Mouse (Mus musculus) activated CD4-positive, CD25-positive, alpha-beta regulatory T cell, adult 4 months (primary cell): Measurements from ENCODE around the gene Cry1. TPM values are rescaled to one million over a fixed set of nuclear protein-coding genes. Genes with fewer than 3 reads are reported as not detected.

Experiments used
- ATAC-seq: one replicate; pipeline ENCODE4 v1.8.0; 2017
- polyA plus RNA-seq, 2 experiments: library from polyadenylated mRNA; unstranded; fragments of 100-300 nt; shearing (Covaris generic); gene quantifications; one replicate each; pipeline ENCODE4 v1.2.1; 2017

The Cry1 gene
- polyA plus RNA-seq, 2 experiments from 2014 or later = 6.1 to 7.0 TPM

DNA sequence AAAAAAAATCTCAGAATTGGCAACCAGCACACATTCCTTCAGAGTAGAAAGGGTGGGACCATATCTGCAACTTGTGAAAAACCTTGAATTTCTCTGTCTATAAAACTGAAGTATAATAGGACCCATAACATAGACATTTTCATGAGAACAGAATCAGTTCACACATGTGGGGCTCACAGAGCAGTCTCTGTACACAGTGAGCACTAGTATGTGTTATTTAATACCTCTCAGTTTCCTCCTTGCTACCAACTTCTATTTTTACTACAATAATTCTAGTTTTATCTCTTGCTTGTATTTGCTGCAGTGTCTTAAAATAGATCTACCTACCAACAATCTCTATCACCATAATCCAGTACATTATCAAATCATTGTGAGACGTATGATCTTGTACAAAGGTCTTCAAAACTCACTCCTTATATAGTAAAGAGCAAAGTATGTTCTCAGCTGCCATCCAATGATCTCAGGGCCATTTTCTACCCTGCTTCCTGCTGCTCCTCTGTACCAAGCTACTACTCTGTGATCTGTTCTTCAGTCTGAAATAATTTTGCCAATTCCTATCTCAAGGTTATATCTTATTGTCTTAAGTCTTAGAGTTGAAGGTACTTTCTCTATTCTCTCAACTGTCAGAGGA, 24.8 kb downstream of the Cry1 start:
- ATAC-seq = no peak

DNA sequence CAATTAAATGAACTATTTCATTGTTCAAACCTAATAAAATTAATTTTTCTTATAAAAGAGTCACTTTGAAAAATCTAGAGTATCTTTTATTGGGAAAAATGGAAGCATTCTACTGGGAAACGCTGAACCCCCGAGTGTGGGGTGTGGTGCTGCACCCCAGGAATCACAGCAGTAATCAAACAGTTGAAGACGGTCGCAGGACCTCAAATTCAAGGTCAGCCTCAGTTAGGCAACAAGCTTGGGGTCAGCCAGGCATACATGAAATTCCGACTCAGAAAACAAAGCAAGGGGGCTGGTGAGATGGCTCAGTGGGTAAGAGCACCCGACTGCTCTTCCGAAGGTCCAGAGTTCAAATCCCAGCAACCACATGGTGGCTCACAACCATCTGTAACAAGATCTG, 27.4 kb downstream of the Cry1 start:
- no peak for ATAC-seq

DNA sequence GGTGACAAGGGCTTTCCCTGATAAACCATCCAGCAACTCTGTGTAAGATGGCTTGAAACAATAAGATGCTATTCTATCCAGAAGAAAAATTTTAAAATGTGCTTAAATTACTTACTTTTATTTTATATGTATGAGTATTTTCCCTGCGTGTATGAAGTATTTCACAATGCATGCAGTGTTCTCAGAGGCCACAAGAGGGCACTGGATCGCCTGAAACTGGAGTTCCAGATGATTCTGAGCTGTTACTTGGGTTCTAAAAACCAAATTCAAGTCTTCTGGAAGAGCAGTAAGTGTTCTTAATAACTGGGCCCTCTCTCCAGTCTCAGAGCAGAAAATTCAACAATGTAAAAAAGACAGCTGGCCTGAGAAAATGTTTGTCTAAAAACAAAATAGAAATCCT, 30.7 kb downstream of the Cry1 start:
- ATAC-seq = peak; percentile 86

DNA sequence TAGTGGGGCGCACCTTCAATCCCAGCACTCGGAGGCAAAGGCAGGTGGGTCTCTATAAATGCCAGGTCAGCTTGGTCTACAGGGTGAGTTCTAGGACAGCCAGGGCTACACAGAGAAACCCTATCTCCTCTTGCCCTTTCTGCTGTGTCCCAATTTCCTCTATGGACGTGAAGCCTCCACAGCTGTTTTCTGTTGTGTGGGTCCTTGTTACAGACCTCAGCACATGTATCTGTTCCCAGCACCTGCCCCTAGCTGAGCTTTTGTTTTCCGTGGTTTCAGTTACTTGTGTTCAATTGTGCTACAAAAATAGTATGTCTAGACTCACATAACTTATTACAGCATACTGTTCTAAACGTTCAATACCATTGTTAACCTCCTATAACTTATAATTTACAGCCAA, 35.6 kb downstream of the Cry1 start:
- ATAC-seq = no peak

DNA sequence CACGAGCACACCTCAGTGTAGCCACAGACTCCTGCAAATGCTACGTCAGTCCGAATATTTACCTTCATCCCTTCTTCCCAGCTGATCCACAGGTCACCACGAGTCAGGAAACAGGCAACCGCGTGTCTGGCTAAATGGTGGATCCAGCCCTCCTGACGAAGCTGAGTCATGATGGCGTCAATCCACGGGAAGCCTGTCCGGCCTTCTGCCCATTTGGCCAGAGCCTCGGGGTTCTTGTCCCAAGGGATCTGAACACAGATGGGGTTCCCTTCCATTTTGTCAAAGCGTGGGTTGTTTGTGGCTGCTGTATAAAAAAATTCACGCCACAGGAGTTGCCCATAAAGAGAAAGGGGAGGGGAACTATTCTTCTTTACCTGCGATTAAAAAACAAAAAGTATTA, 38.6 kb downstream of the Cry1 start:
- ATAC-seq = no peak

DNA sequence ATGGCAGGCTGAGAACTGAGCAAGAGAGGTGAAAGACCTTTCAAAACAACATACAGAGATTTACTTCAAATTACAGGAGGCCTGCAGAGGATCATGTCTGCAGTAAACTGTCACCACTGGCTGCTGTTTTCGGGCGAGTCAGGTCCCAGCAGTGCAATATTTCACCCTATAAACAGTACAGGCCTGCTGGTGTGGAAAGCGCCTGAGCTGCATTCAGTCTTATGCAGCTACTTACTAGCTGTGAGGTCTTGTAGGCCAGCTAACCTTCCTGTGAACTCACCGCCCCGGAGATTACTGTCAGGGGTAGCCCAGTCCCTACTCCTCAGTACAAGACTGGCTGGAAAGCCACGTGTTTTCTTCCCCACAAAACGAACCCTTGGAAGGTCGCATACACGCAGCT, 43.4 kb downstream of the Cry1 start:
- ATAC-seq = no peak

DNA sequence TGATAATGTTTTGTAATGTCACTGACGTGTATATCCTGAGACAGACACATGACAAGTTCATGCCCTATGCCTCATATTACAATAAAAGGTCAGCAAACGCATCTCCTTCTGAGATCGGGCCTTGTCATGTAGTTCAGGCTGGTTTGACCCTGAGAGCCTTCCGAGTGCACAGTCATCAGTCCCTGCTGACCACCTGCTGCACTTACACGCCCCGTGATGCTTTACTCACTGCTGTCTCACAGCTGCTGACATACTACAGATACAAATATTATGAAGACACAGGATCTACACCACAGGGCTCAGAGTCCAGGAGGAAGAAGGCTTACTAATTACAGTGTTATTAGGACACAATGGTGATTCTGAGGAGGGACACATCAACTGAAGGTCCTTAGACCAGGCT, 48.3 kb downstream of the Cry1 start:
- no peak for ATAC-seq

DNA sequence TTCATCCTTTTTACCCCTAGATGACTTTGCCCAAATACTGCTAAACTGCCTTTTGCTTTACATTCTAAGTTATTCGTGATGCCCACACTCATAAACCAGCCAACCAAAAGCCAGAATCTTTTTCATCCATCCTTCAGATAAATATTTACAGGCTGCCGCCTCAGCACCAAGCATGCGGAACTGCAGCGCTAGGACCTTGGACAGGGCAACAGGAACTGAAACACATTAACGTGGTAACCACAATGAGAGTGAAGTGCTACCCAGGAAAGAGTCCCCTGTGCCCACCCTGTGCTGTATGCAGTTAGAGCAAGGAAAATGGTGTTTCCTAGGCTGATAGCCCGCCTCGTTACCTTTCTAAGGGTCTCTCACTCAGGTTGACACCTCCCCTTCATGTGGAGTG, 56.4 kb downstream of the Cry1 start:
- ATAC-seq = peak; percentile 16

DNA sequence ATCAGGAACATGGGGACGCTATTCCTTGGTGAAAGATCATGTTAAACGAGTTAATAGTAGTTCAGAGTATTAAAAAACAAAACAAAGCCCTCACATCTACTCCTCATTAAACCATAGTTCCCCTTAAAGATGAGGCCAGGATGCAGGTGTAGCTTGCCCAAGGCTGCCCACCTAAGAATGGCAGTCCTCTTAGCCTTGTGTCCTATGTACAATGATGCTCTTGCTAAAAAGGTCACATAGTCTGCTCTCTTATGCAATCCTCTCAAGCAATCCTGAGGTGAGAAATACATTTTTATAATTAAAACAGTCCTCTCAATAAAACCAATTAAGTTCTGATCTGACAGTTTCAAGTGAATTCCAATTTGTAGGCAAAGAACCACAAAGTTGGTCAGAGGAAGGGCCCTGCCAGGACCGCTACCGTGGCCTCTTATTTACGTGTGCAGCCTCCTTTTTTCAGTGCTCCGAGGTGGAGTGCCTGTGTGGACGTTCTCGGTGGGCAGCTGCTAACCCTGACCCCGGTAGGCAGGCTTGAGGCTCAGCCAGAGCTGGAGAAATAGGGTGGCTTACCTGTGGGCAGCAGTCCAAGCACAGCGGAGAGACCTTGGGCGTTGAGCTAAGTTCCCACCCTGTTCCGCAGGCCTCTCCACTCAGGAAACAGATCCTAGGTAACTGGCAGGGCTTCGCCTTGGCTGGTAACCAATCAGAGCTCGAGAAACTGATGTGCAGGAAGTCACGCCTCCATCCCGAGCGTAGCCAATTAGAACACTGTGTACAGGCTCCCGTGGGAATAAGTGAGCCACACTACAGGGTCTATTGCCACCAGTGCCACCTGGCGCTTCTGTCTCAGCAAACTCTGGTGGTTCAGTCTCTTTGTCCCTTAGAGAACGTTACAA, 57.2 kb downstream of the Cry1 start, which contains the start of gene Mterf2:
Gene Mterf2, minus strand, starts transcription at position 633 of the 893 bp plus-strand sequence.
- ATAC-seq = peak; percentile 99

DNA sequence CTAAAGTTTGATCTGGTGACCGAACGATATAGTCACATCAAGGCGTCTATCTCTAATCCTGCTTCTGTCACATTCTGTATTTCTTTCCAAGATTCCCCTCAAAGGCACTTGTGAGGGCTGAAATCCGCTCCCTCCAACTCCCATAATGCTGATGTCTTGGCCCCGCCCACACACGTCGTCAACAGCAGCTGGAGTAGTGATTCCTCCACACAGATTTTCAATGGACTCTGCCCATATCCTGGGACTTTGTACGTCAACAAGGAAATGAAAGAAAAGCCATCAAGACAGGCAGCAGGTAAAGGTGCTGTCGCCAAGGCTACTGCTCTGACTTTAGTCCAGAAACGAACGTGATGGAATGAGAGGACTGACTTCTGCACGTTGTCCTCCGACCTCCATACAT, 59.7 kb downstream of the Cry1 start:
- no peak for ATAC-seq

DNA sequence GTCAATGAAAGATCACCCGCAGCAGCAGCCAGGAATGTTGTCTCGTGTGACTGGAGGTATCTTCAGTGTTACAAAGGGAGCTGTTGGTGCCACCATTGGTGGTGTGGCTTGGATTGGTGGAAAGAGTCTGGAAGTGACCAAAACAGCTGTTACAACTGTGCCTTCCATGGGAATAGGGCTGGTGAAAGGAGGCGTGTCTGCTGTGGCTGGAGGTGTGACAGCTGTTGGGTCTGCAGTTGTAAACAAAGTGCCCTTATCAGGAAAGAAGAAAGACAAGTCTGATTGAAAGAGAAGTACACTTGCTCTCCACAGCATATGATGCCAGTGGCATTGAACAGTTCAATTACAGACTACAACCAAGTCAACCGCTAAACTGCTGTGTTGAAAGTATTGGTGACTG, 70.5 kb downstream of the Cry1 start:
- ATAC-seq = no peak

DNA sequence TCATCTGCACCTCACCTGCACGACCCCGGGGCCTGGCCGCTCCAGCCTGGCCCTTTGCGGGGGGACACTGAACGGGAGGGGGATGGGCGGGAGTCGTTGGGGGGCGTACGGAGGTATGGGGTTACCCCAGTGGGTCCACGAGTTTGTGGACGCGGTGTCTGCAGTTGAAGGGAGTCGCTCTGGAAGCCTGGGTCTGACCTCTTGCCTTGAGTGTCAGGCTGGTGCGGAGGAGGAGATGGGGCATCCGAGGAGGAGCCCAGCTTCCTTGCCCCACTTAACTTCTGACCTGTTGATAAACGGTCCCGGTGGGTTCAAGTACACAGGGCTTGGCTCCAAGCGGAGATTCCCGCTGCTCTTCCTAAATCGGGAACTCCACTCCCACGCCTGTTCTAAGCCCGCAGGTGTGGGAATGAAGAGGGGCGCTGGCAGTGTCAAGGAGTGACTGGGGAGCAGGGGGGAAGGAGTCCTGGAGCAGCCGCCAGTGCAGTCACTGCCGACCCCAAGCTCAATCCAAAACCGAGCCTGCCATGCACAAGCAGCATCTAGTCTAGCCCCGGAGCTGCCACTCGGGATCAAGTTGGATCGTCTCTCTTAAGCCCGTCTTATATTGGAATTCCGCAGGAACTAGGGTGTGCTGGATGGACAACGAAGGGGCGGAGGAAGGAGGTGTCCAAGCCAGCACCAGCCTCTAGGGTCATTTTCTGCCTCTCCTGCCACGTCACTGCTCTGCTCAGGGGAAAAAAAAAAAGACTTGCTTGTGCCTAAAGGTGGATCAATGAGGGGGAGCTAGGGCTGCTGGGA, 81.6 kb downstream of the Cry1 start:
- ATAC-seq = peak; percentile 16

DNA sequence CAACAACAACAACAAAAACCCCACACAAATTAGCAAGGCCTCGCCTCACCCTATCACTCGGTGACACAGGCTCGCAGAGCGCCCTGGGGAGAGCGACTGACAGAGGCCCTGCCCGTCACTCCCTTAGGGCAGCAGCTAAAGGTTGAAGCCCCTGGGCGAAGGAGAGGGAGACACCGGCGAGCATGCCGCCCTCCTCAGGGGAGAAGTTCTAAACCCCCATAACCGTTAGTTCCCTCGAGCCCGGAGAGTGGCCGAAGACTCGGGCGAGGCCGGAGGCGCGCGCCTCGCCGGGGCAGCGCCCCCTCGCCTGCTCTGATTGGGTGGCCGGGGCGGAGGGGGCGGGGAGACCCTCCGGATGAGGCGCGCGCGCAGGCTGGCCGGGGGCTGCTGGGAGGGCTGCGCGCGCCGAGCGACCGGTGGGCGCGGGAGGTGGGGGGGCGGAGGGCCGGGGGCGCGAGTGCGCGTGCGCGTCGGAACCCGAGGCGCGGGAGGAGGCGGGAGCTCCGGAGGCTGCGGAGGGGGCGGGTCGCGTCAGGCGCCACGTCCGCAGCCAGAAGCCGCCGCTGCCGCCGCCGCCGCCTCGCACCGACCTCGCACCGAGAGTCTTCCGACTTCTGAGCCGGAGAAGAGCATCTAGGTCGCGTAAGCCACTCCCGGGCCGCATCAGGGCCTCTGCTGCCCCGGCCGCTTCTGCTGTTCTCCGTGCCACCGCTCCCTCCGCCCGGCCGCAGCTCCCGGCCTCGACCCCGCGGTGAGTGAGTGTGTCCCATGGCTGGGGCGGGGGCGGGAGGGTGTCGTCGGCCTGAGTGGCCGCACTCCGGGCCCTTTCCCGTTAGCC, 82.4 kb downstream of the Cry1 start, which contains the start of the genes Fhl4 and Tmem263:
Gene Fhl4, minus strand, starts transcription at position 249 of the 838 bp plus-strand sequence.
Gene Tmem263, plus strand, starts transcription at position 381 of the 838 bp plus-strand sequence.
- peak; percentile 67 for ATAC-seq

DNA sequence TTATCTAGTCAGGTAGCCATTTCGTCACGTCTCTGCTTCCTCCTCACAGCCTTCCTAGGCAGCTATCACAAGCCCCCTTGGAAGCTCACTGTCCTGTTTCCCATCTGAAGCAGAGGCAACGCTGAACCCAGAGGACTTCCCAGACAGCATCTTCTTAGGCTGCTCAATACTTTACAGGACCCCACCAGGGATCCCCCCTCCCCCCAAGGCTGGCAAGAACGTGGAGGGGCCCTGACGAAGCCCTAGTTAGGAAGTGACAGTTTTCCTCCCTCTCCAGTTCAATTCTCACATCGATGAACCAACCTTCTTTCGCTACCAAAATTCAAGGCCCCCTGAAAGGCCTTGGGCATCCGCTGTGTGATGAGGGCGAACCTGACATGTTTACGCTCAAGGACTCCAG, 83.0 kb downstream of the Cry1 start:
- no peak for ATAC-seq

Other genes with a start within 250 kb of the Cry1 start
- under 1 TPM; 0.45 to 0.66 TPM for gene Fhl4, start 82.6 kb downstream of the Cry1 start, polyA plus RNA-seq
- 10 to 100 TPM; 31.9 to 40.0 TPM for gene Tmem263, start 82.4 kb downstream of the Cry1 start, polyA plus RNA-seq
- 10 to 100 TPM; 19.3 to 20.2 TPM for gene Mterf2, start 57.0 kb downstream of the Cry1 start, polyA plus RNA-seq
- 1 to 10 TPM; 3.3 to 3.9 TPM for gene Btbd11, start 201.8 kb upstream of the Cry1 start, polyA plus RNA-seq